Mouse (Mus musculus): ENCODE measurements around the gene Ulk4.

The Ulk4 gene

DNA sequence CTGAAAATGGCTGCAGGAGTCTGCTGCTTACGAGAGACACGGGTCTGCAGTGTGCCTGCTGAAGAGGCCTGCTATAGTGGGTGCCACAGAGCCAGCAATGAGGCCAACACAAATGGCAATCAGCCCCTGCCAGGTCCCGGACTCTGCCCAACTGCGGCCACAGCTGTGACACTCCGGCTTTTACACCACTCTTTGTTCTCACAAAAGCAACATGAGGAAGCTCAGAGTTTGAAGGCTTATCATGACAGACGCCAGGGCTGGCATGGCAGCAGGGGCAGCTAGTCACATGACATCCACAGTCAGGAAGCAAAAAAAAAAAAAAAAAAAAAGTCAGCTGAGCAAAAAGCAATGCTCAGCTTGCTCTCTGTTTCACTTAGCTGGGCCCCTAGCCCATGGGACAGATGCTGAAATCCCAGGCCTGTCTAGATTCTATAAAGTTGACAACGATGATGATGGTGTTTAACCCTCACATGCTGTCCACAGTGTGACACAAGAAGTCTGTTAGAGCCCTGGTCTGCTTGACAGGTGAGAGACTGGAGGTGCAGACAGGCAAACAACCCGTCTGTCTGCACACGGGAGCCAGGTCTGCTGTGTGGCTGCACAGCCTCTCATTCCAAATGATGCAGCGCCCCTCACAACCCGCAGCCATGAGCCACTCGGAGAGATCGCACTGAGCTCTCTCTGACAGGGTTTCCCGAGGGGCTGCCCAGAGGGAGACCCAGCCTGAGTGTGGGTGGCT is 253.3 kb downstream of the Ulk4 start:
- DNase-seq (ENCODE audit: extremely low spot score, low spot score) = no peak

- DNase-seq (ENCODE audit: extremely low spot score, low spot score) = no peak
Observed at GRCm38 (mm10) chr9:121020360-121020759, 256.6 kb downstream of the Ulk4 start.

DNA sequence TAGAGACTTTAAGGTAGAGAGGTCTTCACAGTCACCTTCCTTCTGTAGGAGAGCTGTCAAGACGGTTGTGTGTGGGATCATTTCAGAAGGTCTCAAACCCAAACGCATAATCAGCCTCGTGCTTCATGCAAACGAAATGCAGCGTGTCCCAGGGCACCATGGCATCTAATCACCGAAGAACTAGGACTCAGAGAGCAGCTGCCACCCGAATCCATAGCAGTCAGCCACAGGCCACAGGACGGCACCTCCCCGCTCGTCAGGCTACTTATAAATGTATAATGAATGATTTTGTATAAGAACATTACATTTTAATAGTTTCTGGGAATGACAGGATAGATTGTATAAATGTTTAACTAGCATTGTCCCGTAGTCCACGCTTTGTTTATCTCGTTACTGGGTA is 257.1 kb downstream of the Ulk4 start:
- DNase-seq (ENCODE audit: extremely low spot score, low spot score) = no peak

- DNase-seq (ENCODE audit: extremely low spot score, low spot score) = no peak
Observed at GRCm38 (mm10) chr9:121018524-121019315, 258.3 kb downstream of the Ulk4 start.

GRCm38 (mm10) chr9:121015810-121016502 is 261.0 kb downstream of the Ulk4 start:
- DNase-seq (ENCODE audit: extremely low spot score, low spot score) = no peak

GRCm38 (mm10) chr9:121011540-121011939 is 265.5 kb downstream of the Ulk4 start:
- no peak for DNase-seq (ENCODE audit: extremely low spot score, low spot score)

GRCm38 (mm10) chr9:121010544-121010943 is 266.5 kb downstream of the Ulk4 start:
- no peak for DNase-seq (ENCODE audit: extremely low spot score, low spot score)

DNA sequence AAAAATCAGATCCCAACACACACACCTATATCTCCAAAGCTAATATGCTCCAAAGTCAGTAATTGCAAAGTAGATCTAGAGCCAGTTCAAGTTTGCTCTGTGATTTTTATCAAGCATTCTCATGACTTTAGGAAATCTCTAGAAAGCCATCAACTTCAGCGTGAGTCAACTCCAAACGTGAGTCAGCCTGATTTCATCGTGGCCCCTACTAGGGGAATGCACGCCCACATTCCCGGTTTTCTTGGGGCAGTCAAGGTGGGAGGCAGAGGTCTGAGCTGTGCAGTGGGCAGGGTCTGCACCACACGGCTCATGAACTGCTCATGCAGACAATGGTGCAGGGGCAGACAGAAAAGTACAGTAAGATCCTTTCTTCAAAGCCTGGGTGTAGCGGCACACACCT is 271.0 kb downstream of the Ulk4 start:
- DNase-seq (ENCODE audit: extremely low spot score, low spot score) = no peak

GRCm38 (mm10) chr9:121001681-121002540 is 275.1 kb downstream of the Ulk4 start:
- no peak for DNase-seq (ENCODE audit: extremely low spot score, low spot score)

DNA sequence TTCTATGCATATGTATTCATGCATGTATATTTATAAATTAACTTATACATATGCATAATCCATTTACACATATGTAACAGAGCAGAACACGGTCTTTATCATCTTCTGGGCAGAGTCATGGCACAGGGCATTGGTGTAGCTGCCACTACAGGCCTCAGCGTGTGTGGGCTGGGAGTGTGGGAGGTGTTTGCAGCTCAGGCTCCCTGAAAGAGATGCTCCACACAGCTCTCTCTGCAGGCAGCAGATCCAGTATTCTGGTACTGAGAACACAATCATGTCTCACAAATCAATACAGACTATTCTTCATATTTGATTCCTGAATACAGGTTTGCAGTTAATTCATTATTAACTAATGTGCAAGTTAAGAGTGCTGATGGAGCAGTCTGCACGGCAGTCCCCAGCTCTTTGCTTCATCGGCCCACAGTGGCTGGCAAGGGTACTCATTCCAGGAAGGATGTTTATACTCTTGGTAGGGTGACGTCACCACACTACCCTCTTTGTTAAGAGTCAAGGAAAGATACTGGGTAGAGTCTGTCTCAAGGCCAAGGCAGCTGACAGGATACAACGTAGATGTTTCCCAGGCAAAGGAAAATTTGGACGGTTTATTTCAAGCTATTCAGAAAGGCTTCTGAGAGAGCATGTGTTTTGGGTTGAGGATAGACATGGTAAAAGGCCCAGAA is 276.2 kb downstream of the Ulk4 start:
- no peak for DNase-seq (ENCODE audit: extremely low spot score, low spot score)

- no peak for DNase-seq (ENCODE audit: extremely low spot score, low spot score)
Observed at GRCm38 (mm10) chr9:120998696-120999095, 278.3 kb downstream of the Ulk4 start.

DNA sequence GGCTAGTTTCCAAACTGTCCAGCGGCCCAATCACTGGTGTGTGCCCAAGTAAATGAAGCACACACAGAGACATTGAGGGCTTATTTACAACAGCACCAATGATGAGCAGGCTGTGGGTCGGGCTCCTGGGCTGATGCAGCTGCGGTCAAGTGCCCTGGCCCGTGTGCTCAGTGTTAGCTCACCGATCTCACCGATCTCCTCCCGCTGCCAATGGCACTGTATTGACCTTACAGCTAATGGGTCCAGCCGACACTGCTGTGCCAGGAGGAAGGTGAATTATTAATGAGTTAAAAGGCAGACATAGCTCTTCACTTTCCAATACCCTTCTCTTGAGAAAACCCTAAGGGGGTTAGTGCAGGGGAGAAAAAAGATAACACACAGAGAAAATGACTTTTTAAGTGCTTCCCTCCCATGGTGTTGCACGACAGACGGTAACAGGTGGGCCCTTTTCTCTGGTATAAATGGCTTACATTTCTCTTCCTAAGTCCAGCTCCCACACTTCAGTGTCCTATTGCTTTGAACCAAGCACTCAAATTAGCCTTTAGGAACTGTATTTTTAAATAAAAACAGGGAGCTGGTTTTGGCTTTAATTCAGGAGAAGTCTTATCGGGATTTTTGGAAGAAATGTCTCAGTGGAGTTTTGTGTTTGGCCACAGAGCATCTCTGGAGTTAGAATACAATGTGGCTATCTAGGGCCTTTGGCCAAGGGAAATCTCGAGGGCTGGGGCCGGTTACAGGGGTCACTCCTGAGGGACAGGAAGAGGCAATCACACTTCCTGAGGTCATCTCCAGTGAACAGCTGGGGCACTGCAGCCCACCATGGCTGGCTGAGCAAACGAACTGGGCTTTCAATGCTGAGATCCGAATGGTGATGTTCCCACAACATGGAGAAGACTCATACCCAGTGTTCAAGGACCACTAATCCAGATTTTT is 282.5 kb downstream of the Ulk4 start:
- no peak for DNase-seq (ENCODE audit: extremely low spot score, low spot score)

DNA sequence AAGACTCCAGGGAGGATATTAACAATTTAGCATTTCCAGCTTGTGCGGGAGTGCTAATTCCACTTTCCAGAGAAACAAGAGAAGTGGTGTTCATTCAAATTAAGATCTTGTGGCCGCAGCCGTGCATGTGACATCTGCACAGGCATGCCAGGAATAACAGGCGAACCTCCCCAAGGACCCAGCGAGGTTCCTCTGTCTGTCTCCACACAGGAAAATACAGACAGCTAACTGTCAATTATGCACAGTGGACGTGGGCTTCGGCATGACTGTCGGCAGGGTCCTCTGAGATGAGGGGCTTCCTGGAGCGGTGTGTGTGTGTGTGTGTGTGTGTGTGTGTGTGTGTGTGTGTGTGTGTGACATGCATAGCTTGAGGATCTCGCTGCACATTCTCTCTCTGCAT is 284.0 kb downstream of the Ulk4 start:
- no peak for DNase-seq (ENCODE audit: extremely low spot score, low spot score)

DNA sequence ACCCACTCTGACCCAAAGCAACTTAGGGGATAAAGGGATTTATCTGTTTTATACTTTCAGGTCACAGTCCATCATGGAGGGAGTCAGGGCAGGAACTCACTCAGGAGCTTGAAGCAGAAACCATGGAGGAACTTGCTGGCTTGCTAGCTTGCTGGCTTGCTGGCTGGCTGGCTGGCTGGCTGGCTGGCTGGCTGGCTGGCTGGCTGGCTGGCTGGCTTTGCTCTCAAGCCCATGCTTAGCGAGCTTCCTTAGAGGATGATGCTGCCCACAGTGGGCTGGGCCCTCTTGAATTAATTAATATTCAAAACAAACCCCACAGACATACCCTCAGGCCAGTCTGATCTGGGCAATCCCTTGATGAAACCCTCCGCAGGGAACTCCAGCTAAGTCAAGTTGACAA is 285.2 kb downstream of the Ulk4 start:
- no peak for DNase-seq (ENCODE audit: extremely low spot score, low spot score)

GRCm38 (mm10) chr9:120989806-120990700 is 286.9 kb downstream of the Ulk4 start:
- no peak for DNase-seq (ENCODE audit: extremely low spot score, low spot score)

DNA sequence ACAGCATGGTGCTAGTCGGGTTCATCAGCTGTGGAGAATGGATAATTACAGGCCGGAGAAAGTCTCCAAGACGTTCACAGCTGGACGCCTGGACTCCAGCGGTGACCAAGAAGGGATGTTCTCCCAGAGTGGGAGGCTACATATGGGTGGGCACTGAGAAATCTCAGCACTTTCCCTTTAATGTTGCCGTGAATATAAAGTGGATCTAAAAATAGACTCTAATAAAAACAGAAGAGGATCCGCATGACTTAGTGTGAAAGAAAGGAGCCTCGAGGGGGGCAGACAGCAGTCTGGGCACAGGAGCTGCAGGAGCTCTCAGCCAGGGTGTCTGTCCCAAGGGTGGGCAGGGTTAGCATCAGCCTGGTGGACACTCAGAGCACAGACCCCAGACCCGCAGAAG is 288.9 kb downstream of the Ulk4 start:
- DNase-seq (ENCODE audit: extremely low spot score, low spot score) = no peak

DNA sequence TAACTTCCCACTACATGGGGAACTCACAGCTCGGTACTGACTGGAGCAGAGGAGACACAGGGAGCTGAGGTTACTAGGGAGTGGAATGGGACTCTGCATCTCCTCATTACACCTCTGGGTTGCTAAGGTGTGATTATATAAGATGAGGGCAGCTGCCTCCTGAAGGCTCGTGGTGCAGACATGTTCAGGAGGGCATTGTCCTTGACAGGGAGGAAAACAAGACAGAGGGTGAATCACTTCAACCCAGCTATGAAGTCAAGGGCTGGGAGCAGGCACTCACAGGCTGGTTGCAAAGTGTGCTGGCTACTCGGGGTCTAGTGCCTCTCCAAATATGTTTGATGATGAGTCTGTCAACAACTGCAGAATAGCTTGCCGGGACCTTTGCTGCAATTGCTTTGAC is 290.0 kb downstream of the Ulk4 start:
- no peak for DNase-seq (ENCODE audit: extremely low spot score, low spot score)

DNA sequence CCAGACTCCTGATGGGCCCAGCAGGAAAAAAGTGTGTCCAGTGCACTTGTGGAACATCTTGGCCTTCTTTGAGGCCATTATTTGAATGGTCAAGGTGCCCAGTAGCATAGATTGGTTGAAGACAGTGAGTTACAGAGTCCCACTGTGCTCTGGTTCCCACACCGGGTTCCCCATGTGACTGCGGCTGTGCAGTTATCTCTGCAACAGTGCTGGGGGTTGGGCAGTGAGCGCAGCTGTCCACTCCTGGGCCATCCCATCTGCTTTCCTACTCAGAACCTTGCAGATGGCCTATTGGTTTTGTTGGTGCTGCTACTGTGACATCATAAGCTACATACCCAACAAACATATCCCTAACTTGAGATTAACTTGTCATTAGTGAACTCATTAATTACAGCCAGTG is 290.7 kb downstream of the Ulk4 start:
- no peak for DNase-seq (ENCODE audit: extremely low spot score, low spot score)

GRCm38 (mm10) chr9:120985524-120985923 is 291.5 kb downstream of the Ulk4 start:
- DNase-seq (ENCODE audit: extremely low spot score, low spot score) = no peak
